Mouse (Mus musculus) heart, postnatal 0 days (tissue): ENCODE data around the gene Scube3. TPM values are rescaled to one million over a fixed set of nuclear protein-coding genes. Genes with fewer than 3 reads are reported as not detected.

Source experiments
- ATAC-seq: fragments of 200-750 bp; cut with Nextera tagmentation; 2 replicates; pipeline ENCODE4 v1.8.0; 2017; ENCODE audit warnings: low read depth, moderate number of reproducible peaks, moderate library complexity; ENCODE audit not compliant: insufficient read depth
- DNase-seq: peaks from one replicate; pipeline ENCODE4 v3.0.0-alpha.2; 2016; ENCODE audit warnings: low spot score
- H3K27ac ChIP-seq: fragments of 300-500 bp; sonication (generic); 2 replicates; pipeline ENCODE4 v1.5.1; 2014; ENCODE audit warnings: low read depth, mild to moderate bottlenecking
- H3K27me3 ChIP-seq: fragments of 300-500 bp; sonication (generic); 2 replicates; pipeline ENCODE4 v1.6.1; 2014; ENCODE audit warnings: low read length, mixed read lengths; ENCODE audit not compliant: control insufficient read depth, insufficient read depth
- H3K36me3 ChIP-seq: fragments of 300-500 bp; sonication (generic); replicated peaks from 2 replicates; pipeline ENCODE4 v1.6.1; 2014; ENCODE audit warnings: low read length, mixed read lengths; ENCODE audit not compliant: control insufficient read depth, insufficient read depth
- H3K4me1 ChIP-seq: fragments of 300-500 bp; sonication (generic); 2 replicates; pipeline ENCODE4 v1.6.1; 2014; ENCODE audit warnings: antibody characterized with exemption; ENCODE audit not compliant: control insufficient read depth, insufficient read depth
- H3K4me2 ChIP-seq: fragments of 300-500 bp; sonication (generic); 2 replicates; pipeline ENCODE4 v1.6.1; 2014; ENCODE audit warnings: low read depth, mild to moderate bottlenecking, low read length, moderate library complexity
- H3K4me3 ChIP-seq: fragments of 300-500 bp; sonication (generic); 2 replicates; pipeline ENCODE4 v1.5.1; 2014; ENCODE audit warnings: low read depth, low read length
- H3K9ac ChIP-seq: fragments of 300-500 bp; sonication (generic); replicated peaks from 2 replicates; pipeline ENCODE4 v1.6.1; 2014; ENCODE audit warnings: low read depth, low read length, mixed read lengths
- H3K9me3 ChIP-seq: fragments of 300-500 bp; sonication (generic); replicated peaks from 2 replicates; pipeline ENCODE4 v1.6.1; 2016; ENCODE audit warnings: low read length; ENCODE audit not compliant: control insufficient read depth
- CTCF ChIP-seq: IDR thresholded peaks from 2 replicates; pipeline ENCODE4 v1.5.1; 2016; ENCODE audit warnings: antibody characterized with exemption, control low read depth, low read depth
- EP300 ChIP-seq: IDR thresholded peaks from 2 replicates; pipeline ENCODE4 v1.6.1; 2016; ENCODE audit warnings: antibody characterized with exemption, low read depth
- WGBS: fragments of 180-500 bp; shearing (Covaris S2); extraction: QIAGEN DNeasy Blood & Tissue Kit; methylation state at CpG from one replicate; pipeline ENCODE4 v1.1.7; 2014; 5-methylcytosine and 5-hydroxymethylcytosine counted together
- polyA plus RNA-seq: library from polyadenylated mRNA; unstranded; fragments of >200 nt; fragmentation: Nextera tagmentation; extraction: Ambion mirVana; gene quantifications from 2 replicates; pipeline ENCODE4 v1.2.1, GENCODE M21; 2015
- total RNA-seq: library from RNA; depleted of rRNA; stranded (reverse); fragments of >200 nt; gene quantifications from 2 replicates; pipeline ENCODE4 v1.2.3, GENCODE M21; 2014; ENCODE audit warnings: low replicate concordance

Gene Scube3
- total and polyA plus RNA-seq, 2 experiments from 2014 or later: 0.14 to 3.0 TPM

DNA sequence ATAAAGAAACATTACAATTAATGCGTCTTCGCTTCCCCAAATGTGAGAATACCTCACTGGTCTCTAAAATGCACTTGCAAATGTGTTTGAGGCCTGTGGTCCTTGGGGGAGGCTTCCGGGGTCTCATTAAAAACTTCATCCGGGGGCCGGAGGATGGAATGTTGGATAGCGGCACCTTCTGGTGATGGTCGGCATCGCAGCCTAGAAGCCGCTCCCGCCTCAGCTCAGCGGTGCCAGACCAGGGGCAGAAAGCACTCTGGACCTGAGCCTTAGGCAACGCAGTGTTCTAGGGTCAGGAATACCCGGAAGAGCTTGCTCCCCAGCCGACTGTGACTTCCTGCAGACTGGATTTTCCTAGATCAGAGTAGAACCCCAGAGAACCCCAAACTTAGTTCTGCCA lies 8.7 kb upstream of the Scube3 start:
- Histone ChIP-seq H3K27ac (no peak overlapping the region), H3K36me3 (no peaks in the 10 kb centered on the region), H3K27me3 (peaks cover 16% of the 10 kb centered on the region; the same call in 1 of the 2 replicates), H3K9me3 (no peaks in the 10 kb centered on the region), H3K4me2 (no peak overlapping the region), H3K4me1 (no peaks in the 10 kb centered on the region), H3K9ac (no peak overlapping the region), H3K4me3 (no peak overlapping the region)
- TF ChIP-seq CTCF (peak; percentile 64), EP300 (no peak)
- peak; percentile 36 for DNase-seq
- no peak for ATAC-seq
- WGBS: 10% methylated on average over 14 of the region's 14 CpGs

DNA sequence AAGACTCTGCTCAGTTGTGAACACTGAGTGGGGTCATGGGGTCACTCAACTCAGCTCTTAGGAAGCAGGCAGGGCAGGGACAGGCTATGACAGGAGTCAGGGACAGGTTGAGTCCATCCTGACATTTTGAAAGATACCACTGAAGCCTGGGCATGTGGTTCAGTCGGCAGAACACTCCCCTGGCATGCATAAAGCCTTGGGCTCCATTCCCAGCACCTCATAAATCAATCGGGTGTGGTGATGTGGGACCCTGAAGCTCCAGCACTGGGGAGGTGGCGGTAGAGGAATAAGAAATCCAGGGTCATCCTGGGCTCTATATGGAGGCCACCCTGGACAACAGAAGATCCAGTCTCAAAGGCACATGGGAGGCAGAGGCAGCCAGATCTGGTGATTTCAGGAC lies 6.4 kb upstream of the Scube3 start:
- Histone ChIP-seq H3K27me3 (peaks cover 29% of the 10 kb centered on the region), H3K4me2 (no peak overlapping the region), H3K4me1 (no peaks in the 10 kb centered on the region), H3K9me3 (no peaks in the 10 kb centered on the region), H3K4me3 (no peak overlapping the region), H3K36me3 (no peaks in the 10 kb centered on the region), H3K27ac (no peak overlapping the region), H3K9ac (no peak overlapping the region)
- ATAC-seq (no peak), DNase-seq (no peak)
- TF ChIP-seq CTCF (no peak), EP300 (no peak)
- WGBS: 83% methylated on average over 3 of the region's 3 CpGs

DNA sequence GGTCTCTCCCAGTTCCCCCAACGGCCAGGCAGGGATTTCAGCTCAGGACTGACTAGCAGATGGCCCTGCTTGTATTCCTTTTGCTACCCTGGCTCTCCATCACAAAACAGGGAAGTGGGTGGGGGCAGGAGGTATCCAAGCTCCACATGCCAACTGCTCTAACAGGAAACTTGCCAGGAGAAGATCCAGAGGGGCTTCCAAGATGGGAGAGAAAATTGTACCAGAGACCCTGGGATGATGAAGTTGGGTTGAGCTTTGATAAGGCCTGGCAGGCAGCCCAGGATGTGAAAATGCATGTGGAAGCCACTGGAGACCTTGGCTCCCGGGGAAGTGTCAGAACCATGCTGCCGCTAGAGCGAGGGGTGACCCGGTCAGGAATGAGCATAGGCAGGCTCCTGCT lies 5.7 kb upstream of the Scube3 start:
- Histone ChIP-seq H3K27me3 (peaks cover 37% of the 10 kb centered on the region), H3K27ac (no peak overlapping the region)

DNA sequence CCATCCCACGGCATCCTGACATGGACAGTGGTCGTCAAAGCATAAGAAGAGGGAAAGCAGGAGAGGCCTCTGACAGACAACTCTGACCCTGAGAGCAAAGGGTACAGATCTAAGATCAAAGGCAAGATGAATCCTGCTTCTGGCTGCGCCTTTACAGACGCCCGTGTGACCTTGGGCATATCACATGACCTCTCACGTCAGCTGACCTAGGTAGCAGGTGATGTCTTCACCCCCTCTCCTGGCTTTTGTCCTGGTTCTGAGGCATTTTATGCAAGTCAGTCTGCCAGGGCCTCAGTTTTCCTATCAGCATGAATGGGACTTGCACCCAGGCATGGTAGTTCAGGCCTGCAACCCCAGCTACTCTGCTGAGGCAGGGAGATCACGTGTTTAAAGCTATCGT lies 3.9 kb upstream of the Scube3 start:
- no peak overlapping the region for H3K9ac ChIP-seq
- ATAC-seq: no peak
- no peak overlapping the region for H3K4me3 ChIP-seq
- no peak for DNase-seq
- no peak overlapping the region for H3K4me2 ChIP-seq
- WGBS: 89% methylated on average over 8 of the region's 8 CpGs
- peaks cover 55% of the 10 kb centered on the region for H3K27me3 ChIP-seq
- H3K4me1 ChIP-seq: peaks cover 6% of the 10 kb centered on the region
- no peaks in the 10 kb centered on the region for H3K9me3 ChIP-seq
- no peaks in the 10 kb centered on the region for H3K36me3 ChIP-seq
- H3K27ac ChIP-seq: no peak overlapping the region
- TF ChIP-seq EP300 (no peak), CTCF (no peak)

More for the DNA sequence above, 5.7 kb upstream of the Scube3 start:
- Histone ChIP-seq H3K9me3 (no peaks in the 10 kb centered on the region), H3K4me2 (no peak overlapping the region), H3K36me3 (no peaks in the 10 kb centered on the region), H3K4me1 (no peaks in the 10 kb centered on the region), H3K4me3 (no peak overlapping the region), H3K9ac (no peak overlapping the region)
- DNase-seq (no peak), ATAC-seq (no peak)
- TF ChIP-seq CTCF (no peak), EP300 (no peak)
- 15% methylated on average over 5 of the region's 5 CpGs for WGBS

DNA sequence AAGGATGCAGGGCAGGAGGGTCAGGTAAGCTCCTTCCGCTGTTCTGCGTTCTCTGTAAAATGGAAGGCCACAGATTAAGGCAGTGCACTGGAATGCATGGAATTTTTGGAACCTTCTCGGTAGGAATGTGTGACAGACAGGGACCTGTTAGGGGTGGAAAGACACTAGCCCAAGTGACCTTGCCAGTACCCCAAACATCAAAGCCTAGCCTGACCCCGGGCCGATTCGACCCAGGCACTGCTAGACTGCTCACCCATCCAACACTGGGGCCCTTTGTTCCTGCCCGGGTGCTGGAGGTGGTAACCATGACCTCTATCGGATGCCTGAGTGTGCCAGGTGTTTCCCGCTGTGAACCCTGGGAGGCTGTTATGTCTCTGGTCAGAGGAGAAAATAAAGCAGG lies 3.3 kb upstream of the Scube3 start:
- TF ChIP-seq CTCF: no peak
- TF ChIP-seq EP300: no peak
- DNase-seq (no peak), ATAC-seq (no peak)
- Histone ChIP-seq H3K4me3 (no peak overlapping the region), H3K9ac (no peak overlapping the region), H3K4me1 (peaks cover 11% of the 10 kb centered on the region), H3K9me3 (no peaks in the 10 kb centered on the region), H3K4me2 (no peak overlapping the region), H3K27me3 (peaks cover 60% of the 10 kb centered on the region), H3K27ac (no peak overlapping the region), H3K36me3 (no peaks in the 10 kb centered on the region)
- 58% methylated on average over 9 of the region's 9 CpGs for WGBS

DNA sequence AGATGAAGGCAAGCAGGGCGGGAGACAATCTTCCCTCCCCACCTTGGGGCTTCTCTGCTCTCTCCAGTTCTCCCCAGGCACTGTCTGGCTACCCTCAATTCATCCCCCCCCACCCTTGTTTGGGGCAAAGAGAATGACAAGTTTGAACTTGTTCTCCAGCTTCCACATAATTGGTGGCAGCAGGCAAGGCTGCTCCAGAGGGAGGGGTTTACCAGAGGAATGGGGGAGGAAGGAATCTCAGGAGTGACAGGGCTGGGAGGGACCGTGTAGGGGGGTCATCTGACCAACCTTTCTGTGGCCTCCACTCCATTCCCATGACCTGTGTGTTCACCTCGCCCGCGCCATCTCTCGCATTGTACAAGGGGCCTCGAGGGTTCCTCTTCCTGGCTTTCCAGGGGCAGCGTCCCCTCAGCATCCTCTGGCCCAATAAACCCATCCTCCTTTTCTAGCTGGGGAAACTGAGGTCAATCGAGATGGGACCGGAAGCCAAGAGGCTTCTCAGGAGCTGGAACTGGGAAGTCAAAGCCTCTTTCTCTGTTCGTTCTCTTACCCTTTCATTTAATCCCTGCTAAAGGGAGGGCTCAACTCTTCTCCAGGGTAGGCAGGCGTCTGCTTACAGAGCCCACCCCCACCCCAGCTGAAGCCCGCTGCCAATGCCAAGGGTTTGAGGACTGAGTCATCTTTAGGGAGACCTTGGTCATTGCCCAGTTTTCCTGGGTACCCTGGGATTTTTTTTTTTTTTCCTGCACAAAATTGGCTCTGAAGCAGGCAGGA lies 1.3 kb upstream of the Scube3 start:
- TF ChIP-seq CTCF: no peak
- no peak for TF ChIP-seq EP300
- Histone ChIP-seq H3K27me3 (peaks cover 72% of the 10 kb centered on the region), H3K27ac (no peak overlapping the region), H3K4me3 (no peak overlapping the region), H3K4me2 (no peak overlapping the region), H3K9me3 (no peaks in the 10 kb centered on the region), H3K9ac (no peak overlapping the region), H3K4me1 (peaks cover 11% of the 10 kb centered on the region), H3K36me3 (no peaks in the 10 kb centered on the region)
- DNase-seq: no peak
- no peak for ATAC-seq
- 45% methylated on average over 13 of the region's 13 CpGs for WGBS
